Mouse (Mus musculus) spleen, adult 18-20 months (tissue): ENCODE data around the gene Rps6kb2.

Experiments used
- DNase-seq, 2 experiments: peaks; one replicate each; pipeline ENCODE4 v3.0.0; 2022; ENCODE audit warnings: mixed read lengths in 2 of 2

Gene Rps6kb2

DNA sequence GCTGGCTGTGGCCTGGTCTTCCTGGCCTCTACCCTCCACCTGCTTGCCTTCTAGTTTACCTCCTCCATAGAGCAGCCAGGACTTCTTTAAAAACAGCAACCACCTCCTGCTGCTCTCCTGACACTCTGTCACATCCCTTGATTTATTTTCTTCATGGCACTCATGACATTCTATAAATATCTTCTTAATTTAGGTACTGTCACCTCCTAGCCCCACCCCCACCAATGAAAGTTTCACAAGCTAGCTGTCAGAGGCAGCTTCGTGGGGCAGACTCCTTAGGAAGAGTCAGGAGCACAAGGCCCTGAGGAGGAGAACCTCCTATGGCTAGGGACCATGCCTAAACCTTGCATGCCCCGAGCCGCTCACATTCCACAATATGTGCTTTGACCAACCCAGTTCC is 24.1 kb upstream of the Rps6kb2 start:
- DNase-seq = no peak

DNA sequence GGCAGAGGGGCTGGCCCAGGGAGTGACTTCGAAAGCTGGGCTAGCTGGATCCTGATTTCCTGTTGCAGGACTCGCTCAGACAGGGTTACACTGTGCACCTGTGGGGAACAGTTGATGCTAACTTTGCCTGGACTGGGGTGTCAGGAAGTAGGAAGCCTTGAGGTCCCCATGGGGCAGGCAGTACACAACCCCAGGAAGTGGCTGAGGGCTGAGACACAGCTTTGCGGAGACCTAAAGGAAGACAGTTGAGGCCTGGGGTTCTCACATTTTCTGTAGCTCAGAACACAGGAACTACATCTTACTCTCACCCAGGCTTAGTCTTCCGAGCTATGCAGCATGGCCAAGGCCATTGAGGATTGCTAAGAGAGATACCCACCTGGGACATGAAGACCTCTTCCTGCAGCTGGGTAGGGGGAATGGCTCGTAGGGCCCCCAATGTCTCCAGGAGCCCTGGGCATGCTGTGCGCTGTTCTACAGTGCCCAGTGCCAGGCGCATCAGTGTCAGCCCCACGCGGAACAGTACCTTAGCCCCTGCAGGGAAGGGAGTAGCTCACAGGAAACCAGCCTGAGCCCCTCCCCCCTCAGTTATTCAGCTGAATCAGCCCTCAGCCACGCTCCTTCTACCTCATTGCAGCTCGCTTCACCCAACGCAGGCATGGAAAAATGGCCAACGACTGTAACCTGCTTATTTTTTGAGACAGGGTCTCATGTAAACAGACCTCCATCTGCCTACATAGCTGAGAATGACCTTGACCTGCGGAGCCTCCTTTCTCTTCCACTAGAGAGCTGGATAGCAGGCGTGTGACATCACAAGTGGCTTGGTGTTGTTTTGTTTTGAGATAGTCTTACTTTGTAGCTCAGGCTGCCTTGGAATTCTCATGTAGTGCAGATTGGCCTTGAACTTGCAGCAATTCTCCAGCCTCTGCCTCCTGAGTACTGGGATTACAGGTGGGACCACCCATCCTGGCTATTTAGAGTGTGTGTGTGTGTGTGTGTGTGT is 22.1 kb upstream of the Rps6kb2 start:
- DNase-seq = peak; percentile 72 to 73

DNA sequence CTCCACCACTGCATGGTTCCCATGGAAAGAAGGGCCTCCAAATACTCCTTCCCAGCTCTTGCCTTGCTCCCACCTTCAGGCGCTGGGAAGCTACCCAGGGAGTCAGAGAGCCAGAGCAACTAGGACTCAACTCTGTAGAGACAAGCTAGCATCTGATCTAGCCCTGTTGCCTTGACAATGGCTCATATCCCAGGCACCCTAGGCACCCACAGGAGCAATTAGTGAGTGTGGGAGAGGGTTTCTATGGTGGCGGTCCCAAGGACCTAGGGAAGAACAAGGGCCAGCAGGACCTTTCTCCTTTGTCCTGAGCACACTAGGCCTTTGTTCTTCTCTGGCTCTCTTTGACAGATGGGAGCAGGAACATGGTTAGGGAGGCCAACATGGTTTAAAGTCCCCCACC is 20.5 kb upstream of the Rps6kb2 start:
- no peak for DNase-seq

DNA sequence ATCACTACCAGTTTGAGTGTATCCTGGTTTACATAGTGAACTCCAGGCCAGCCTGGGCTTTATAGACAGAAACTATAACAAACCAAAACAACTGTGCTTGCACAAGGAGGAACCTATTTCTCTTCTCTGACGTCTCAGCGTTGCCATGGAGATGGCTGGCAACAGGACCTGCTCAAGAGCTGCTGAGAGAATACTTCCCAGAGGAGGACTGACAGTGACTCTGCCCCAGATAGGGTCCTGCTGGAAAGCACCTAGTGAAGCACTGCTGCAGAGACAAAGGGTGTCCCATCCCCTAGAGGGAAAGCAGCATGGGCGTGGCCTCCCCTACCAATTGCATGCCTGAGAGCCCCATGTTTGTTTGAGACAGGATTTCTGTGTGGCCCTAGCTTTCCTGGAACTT is 18.7 kb upstream of the Rps6kb2 start:
- peak; percentile 60 to 66 for DNase-seq

DNA sequence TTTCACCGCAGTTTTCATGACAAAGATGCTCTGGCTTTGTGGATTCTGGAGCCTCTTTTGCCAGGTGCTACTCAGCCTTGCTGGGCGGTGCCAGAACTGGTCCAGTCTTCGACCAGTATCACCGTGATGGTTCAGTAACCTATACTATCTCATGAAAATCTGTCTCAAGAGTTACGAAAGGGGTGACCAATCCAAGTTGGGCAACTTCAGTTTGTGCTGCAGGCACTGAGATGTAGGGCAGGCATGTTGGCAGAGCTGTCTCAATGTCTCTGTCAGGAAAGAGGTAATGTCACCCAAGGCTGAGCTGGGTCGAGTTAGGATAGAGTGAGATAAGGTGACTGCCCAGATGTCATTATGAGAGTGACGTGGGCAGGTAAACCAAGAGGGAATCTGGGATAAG is 17.3 kb upstream of the Rps6kb2 start:
- no peak for DNase-seq

DNA sequence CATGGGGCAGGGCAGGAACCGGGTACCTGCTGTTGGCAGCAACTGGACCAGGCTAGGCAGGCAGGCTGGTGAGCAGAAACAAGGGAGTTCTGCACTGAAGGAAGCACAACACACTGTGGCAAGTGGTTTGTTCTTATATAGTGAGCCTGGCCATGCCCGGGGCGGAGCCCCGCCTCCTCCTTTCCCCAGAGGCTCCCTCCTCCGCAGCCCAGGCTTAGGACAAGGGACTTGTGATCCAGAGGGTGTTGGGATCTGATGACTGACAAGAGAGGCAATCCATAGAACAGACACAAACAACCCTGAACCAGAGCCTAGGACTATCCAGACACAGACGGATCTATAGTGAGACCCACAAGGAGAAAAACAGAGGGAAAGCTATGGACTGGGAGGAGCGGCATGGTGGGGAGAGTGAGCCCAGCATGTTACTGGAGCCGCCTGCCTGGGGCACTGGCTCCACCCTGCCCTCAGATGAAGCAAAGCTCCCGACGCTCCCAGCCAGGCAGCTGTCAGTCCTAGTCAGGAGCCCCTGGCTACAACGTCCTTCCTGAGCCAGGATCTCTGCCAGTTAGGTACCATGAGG is 12.3 kb upstream of the Rps6kb2 start, which contains the start of gene Carns1:
Carns1 (minus strand) TSS at position 112 of the 580 bp plus-strand sequence.
- DNase-seq = no peak

DNA sequence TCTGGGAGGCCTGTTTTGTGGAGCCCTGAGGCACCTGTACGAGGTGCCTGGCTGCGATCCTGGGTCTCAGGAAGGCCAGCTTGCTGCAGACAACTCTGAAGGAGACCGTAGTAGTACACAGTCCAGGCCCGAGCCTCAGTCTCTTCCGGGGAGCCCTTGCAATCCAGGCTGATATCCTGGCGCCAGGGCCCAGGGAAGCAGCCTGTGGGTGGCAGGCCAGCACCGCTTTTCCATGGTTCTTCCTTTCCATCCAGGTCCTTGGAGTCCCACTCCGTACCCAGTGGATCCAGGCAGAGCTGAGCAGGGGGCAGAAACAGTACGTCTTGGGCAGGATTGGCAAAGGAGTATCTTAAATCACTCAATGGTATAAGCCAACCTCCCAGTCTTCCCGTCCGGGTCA is 9.8 kb upstream of the Rps6kb2 start:
- no peak for DNase-seq

DNA sequence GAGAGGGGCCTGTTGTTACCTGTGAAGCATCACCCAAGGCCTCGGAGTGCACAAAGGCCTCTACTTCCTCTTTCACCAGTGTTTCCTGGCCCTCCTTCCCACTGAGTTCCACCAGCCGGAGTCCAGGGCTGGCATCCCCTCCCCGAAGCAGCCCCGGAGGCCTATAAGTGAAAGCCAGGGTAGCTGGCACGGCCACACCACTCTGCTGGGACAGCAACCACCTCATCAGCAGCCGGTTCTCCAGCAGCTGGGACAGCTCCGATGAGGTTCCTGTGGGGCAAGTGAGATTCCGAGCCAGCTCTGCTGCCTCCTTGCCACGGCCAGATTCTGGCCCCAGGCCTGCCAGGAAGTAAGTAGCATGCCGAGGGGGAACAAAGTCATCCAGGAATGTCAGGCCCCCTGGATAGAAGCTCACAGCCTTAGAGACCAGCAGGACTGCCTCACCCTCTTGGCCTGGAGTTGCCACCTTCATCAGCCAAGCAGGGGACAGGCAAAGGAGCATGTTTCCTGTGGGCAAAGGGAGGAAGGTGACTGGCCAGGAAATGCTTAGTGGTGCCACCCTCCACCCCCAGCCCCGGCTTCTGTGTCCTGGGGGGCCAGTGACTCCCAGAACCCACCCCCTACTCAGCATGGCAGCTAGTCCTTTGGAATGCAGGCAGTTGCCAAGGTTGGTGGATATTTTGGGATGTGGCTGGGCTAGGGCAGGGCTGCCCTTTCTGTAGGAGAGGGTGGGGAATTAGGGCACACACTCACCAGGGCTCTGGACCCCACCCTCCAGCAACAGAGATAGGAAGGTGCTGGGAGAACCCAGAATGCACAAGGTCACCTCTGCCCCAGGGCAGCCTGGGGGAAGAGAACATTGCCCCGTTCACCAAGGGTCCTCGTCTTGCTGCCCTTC is 8.5 kb upstream of the Rps6kb2 start:
- no peak for DNase-seq

DNA sequence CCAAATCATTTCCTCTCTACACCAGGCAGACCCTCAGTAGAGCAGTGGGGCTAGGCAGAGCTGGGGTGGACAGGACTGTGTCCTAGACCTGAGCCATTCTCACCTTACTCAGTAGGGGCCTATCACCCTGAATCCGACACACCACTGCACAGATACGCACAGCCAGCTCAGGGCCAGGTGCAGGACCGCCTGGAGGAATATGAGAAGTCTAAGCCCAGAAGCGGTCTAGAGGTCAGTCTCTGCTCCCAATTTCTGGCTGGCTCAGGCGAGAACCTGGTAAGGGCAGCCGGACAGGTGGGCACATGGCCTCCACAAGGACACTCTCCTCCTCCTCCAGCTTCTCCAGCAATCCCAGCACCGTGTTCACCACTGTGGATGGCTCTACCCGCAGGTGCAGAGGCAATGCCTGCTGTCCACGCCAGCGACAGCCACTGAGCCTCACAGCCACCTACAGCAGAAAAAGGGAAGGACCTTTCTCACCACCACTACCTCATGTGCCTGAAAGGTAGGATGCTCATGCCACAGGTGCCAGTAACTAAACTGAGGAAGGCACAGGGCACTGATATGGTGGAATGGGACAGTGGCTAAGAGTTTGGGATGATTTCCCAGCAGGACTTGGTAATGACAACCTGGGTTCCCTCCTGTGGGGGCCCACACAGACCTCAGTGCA is 7.7 kb upstream of the Rps6kb2 start:
- DNase-seq = no peak

DNA sequence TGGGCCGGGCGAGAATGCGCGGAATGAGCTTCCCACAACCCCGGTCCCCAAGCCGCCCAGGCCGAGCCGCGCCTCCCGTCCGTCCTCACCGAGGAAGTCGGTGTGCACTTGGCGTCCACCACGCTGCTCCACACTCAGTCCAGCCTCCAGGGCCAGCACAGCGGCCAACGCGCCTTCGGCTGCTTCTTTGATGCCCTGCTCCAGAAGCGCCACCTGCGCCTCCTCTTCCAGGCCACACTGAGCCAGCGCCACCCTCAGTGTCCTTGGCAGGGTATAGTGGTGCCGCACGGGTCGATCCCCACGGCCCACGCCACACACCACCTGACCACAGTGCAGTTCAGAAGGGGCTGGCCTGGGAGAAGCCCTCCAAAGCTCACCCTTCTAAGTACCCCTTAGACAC is 6.7 kb upstream of the Rps6kb2 start:
- DNase-seq = no peak

DNA sequence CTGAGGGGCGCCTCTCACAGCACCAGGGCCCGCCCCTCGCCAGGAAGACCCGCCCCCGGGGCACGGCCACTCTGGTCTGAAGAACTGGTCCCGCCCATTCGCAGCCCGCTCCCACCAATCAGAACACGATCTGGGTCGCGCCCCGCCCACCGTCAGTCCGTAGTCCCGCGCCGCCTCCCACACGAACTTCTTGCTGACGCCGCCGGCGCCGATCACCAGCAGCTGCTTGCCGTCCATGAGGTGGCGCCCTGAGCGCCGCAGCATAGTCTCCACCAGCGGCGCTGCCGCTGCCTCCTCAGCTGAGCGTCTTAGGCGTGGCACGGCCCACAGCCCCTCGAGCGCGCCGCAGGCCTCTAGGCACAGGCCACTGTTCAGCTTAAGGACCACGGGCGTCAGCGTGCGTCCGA is 6.2 kb upstream of the Rps6kb2 start:
- DNase-seq = peak; percentile 99 to 100

DNA sequence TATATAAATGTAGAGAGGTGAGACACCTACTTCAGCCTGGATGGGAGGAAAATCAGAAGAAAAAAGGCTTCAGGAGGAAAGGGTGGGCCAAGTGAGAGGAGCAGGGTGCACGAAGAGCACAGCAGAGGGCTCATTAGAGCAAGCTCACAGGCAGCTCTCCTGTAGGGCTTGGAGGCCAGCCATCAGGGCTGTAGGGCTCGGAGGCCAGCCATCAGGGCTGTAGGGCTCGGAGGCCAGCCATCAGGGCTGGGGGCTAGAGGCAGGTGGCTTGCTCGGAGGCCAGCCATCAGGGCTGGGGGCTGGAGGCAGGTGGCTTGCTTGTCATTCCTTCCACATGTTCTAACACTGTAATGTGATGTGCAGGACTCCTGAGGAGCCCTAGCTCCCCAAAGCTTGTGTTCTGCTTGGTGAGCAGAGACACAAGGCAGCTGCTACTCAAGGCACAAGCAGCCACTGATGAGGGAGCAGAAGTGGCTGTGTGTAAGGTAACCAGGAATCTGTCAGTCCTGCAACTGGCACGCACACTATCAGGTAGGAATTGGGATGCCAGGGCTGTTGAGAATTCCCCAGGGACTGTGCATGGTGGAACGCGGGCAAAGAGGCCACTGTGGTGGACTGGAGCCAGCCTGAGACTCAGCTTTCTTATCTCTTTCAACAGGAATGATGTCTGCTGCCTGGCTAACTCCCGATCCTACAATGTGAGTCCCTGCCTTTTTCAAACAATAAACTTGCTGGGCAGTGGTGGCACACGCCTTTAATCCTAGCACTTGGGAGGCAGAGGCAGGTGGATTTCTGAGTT is 3.7 kb upstream of the Rps6kb2 start:
- DNase-seq = peak in 1 of 2 experiments; percentile 5

DNA sequence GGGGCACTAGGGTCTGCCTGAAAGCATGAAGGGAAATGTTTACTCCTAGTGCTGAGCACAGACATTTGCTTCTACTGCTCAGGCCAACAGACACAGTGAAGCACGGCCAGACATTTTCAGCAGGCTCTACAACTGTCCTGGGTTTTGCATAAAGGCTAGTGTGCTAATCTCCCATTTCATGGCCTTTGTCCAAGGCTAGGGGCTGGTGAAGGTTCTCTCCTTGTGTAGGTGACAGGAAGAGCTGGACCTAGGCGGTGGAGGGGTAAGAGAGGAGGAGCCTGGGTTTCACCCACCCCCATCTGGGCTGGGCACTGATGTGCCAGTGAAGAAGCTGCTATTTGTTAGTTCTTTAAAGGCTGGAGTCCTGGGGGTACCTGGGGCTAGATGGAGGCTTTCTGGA is 1.6 kb upstream of the Rps6kb2 start:
- DNase-seq = peak in 1 of 2 experiments; percentile 5

DNA sequence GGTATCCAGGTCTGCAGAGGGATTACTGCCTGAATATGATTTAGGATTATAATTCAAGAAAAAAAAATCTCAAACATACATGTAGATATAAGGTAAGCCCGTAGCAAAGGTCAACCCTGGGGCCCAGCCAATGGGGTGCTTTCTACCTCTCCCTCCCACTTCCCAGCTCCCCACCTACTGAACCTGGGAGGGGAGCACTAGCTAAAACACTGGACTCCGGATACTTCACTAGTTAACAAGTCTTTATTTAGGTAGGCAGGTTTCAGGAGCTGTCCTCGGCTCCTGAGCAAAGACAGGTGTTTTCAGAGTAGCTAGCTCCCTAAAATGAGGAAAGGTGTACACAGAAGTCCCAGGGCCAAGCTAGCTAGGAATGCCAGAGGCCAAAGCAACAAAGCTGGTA is 946 bp upstream of the Rps6kb2 start:
- DNase-seq = no peak

DNA sequence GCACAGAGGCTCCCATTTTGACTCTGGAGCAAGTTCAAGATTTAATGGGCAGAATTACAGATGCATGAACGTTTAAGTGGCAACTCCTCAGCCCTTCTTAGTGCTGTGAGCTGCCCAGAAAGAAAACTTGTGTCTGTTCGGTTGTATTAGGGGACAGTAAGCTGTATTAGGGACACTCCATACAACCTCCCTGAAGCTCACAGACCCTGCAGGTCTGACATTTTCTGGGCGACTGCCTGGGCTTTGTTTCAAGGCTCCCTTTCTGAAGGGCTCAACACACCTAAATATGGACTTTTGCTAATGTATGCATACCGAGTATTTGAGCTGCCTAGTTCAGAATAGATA is 361 bp upstream of the Rps6kb2 start:
- DNase-seq = no peak

DNA sequence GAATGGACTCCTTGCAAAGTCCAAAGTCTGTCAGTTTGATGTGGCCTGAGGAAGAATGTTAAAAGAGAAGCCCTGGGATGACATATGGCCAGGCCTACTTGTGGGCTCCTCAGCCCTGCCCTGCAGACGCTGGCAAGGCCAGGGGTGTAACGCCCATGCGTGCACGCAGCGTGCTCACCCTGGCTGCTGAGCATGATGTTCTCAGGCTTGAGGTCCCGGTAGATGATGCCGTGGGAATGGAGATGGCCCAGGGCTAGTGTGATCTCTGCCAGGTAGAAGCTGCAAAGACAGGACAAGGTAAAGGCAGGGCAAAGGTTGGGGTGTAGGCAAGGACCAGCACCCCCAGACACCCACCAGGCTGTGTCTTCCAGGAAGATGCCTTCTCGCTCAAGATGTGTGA is 4.1 kb downstream of the Rps6kb2 start:
- no peak for DNase-seq

DNA sequence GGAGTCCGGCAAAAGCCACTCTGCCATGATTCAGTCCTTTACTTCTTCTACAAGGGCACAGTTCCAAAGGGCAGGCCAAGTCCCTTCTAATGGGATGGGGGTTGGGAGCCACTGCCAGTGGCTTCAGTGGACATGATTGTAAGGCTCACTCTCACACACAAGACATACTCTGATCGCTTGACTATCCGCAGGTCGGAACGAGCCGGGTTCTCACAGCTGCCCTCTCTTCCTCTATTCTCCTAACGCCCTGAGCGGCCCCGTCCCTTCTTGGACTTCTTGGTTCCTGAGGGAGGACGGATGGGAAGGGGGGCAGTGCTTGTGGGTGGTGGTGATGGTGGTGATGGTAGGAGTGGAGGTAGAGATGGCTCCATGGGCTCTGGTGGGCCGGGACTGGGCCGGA is 6.4 kb downstream of the Rps6kb2 start:
- DNase-seq = no peak

DNA sequence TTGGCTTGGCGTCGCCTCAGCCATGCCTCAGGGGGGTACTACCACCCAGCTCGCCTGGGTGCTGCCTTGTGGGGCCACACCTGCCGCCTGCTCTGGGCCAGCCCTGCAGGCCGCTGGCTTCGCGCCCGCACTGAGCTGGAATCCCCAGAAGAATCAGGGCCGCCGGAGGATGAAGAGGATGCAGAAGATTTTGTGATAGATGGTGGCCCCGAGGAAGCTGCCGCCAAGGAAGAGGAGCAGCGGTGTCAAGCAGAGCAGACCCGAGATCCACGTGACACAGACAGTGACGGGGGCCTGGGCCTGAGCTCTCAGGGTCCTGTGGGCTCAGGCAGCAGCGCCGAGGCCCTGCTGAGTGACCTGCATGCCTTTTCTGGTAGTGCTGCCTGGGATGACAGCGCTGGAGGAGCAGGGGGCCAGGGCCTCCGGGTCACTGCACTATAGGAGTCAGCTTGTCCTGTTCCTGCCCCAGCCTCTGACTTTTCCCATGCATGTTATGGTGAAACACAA is 7.0 kb downstream of the Rps6kb2 start:
- DNase-seq = no peak

DNA sequence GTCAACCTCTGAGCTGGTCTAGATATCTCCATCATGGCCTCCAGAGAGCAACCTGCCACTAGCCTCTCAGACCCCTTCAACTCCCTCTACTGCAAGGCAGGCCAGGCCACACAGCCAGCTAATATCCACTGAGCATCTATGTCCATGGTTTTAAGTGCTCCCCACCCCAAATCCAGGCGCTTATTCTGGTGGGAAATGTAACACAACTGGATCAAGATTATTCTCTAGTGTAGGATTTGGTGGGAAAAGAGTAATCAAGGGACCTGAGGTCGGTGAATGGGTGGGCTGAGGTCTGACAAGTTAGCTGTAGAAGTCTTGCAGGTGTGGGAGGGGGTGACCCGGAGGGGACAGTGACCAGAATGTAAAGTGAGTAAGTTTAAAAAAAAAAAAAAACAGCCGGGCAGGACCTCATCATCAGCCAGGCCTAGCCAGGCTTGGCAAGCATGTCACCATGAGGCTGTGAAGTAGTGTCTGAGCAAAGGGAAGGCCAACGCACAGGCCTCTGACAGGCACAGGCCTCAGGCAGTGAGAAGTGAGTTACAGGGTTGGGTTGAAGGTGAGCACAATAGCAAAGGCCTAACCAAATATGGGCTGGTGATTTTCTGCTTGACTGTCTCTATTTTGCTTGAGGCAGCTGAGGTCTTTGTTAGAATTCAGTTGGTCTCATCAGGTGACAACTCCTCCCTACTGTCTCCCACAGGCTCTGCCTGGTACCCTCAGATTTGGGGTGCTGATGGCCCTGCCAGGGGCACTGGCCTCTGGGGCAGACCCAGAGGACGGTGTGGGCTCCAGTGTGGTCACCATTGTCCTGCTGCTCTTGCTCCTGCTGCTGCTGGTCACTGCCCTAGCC is 7.7 kb downstream of the Rps6kb2 start:
- DNase-seq = no peak

DNA sequence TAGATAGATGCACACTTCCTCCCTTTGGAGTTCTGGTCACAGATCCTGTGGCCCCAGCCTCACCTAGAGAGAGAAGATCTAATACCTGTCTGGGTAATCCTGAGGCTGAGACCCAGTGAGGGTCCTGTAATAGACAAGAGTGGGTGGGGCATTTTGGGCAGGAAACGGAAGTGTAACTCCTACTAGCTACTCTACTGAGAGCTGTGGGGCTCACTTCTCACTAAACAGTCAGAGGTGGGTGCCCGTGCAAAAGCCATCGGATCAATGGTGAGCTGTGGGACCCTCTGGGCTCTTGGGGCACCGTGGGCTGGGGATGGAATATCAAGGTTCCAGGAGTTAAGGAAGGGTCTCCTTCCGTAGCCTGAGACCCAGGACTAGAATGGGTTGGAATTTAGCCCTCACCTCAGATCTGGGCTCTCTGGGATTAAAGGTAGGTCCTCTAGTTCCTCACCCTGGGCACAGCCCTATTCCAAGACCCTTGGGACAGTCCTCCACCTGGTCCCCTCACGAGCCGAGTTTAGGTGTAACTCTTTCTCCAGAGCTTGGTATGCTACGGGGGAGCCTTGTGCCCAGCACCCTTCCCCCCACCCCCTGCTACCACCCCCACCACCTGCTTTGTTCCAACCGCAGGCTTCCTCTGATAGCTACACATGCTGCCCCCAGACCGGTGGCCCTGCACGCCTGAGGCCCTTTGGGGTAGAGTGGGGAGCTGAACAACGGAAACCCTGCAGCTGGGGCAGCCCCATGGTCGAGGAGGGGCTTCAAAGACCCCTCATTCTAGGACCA is 8.5 kb downstream of the Rps6kb2 start:
- DNase-seq = peak; percentile 73 to 79
